ENCODE assay signal across 8 mouse cellular contexts in the genomic region with DNA sequence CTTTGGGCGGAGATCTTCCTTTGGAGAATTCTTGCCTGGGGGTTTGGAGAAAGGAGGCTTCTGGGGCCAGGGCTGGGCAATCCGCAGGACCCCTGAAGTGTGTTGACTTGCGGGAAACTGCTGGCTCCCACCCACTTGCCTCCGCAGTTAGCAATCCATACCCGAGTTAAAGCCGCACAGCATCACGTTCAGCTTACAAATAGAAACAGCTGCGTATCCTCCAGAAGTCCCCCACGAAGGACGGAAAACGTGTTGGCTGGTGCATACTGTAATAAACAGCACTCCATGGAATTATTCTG. TPM values are rescaled to one million over a fixed set of nuclear protein-coding genes. Genes with fewer than 3 reads are reported as not detected.
DNase-seq lines count a peak whose midpoint lies in the region; ATAC-seq and TF ChIP-seq lines count a peak whose summit lies in the region.

No protein-coding gene starts in this region.

- TF ChIP-seq POLR2A in bone marrow macrophage, adult 2 months (IDR thresholded peaks at IDR 0.05; ENCODE audit: borderline replicate concordance, low read depth, low read length), result no peak

- 0% methylated on average over 11 of the region's 11 CpGs for WGBS in kidney, embryonic 16.5 days
- WGBS in hindbrain, embryonic 15.5 days, result under 1% methylated on average over 11 of the region's 11 CpGs
- WGBS in midbrain, embryonic 15.5 days, result 0% methylated on average over 11 of the region's 11 CpGs

- peak overlapping the region; percentile 100 for H3K27ac ChIP-seq in kidney, embryonic 16.5 days (ENCODE audit: low read length)
- peak overlapping the region; percentile 84 for H3K27ac ChIP-seq in bone marrow macrophage, adult 2 months (ENCODE audit: insufficient read depth, low read depth, low read length)
- H3K27ac ChIP-seq in hindbrain, embryonic 15.5 days (replicated peaks), result peak overlapping the region; percentile 97
- H3K27ac ChIP-seq in midbrain, embryonic 15.5 days, result peak overlapping the region; percentile 92

- peak overlapping the region; percentile 93 for H3K4me3 ChIP-seq in kidney, embryonic 16.5 days (ENCODE audit: low read length)
- H3K4me3 ChIP-seq in bone marrow macrophage, adult 2 months (ENCODE audit: insufficient read depth, low read length), result peak overlapping the region; percentile 75
- H3K4me3 ChIP-seq in hindbrain, embryonic 15.5 days, result peak overlapping the region; percentile 82
- H3K4me3 ChIP-seq in midbrain, embryonic 15.5 days, result peak overlapping the region; percentile 72

- ATAC-seq in kidney, embryonic 16.5 days (ENCODE audit: low FRiP score, low TSS enrichment), result no peak
- no peak for ATAC-seq in hindbrain, embryonic 15.5 days (ENCODE audit: low FRiP score, low read depth)
- ATAC-seq in midbrain, embryonic 15.5 days (replicated peaks), result no peak

- H3K9me3 ChIP-seq in kidney, embryonic 16.5 days (ENCODE audit: low read length), result no peaks in the 10 kb centered on the region
- H3K9me3 ChIP-seq in hindbrain, embryonic 15.5 days, result no peaks in the 10 kb centered on the region
- no peaks in the 10 kb centered on the region for H3K9me3 ChIP-seq in midbrain, embryonic 15.5 days

- H3K4me2 ChIP-seq in kidney, embryonic 16.5 days (replicated peaks; ENCODE audit: low read depth, low read length), result peak overlapping the region; percentile 92
- peak overlapping the region; percentile 97 for H3K4me2 ChIP-seq in hindbrain, embryonic 15.5 days
- H3K4me2 ChIP-seq in midbrain, embryonic 15.5 days, result peak overlapping the region; percentile 74

- no peaks in the 10 kb centered on the region for H3K27me3 ChIP-seq in kidney, embryonic 16.5 days (ENCODE audit: insufficient read depth, low read length)
- no peaks in the 10 kb centered on the region for H3K27me3 ChIP-seq in hindbrain, embryonic 15.5 days
- no peaks in the 10 kb centered on the region for H3K27me3 ChIP-seq in midbrain, embryonic 15.5 days (replicated peaks)

- H3K36me3 ChIP-seq in kidney, embryonic 16.5 days (ENCODE audit: insufficient read depth, low read length), result no peaks in the 10 kb centered on the region
- H3K36me3 ChIP-seq in hindbrain, embryonic 15.5 days, result no peaks in the 10 kb centered on the region
- no peaks in the 10 kb centered on the region for H3K36me3 ChIP-seq in midbrain, embryonic 15.5 days (replicated peaks)

- H3K9ac ChIP-seq in kidney, embryonic 16.5 days (replicated peaks; ENCODE audit: low read length), result peak overlapping the region; percentile 82
- H3K9ac ChIP-seq in hindbrain, embryonic 15.5 days, result peak overlapping the region; percentile 72
- H3K9ac ChIP-seq in midbrain, embryonic 15.5 days, result peak overlapping the region; percentile 51

- peaks cover 31% of the 10 kb centered on the region for H3K4me1 ChIP-seq in kidney, embryonic 16.5 days (ENCODE audit: insufficient read depth, low read length)
- H3K4me1 ChIP-seq in bone marrow macrophage, adult 2 months (ENCODE audit: control insufficient read depth, insufficient read depth, low read length), result peaks cover 27% of the 10 kb centered on the region
- H3K4me1 ChIP-seq in hindbrain, embryonic 15.5 days (replicated peaks), result peaks cover 39% of the 10 kb centered on the region
- peaks cover 38% of the 10 kb centered on the region for H3K4me1 ChIP-seq in midbrain, embryonic 15.5 days

- TF ChIP-seq CTCF in bone marrow macrophage, adult 2 months (IDR thresholded peaks at IDR 0.05; ENCODE audit: low read depth, low read length), result no peak

- no peak for DNase-seq in kidney, postnatal 25 days
- no peak for DNase-seq in urinary bladder, adult 18-20 months (ENCODE audit: low spot score in 2 of 2)
- no peak for DNase-seq in gastrocnemius, adult 18-20 months (ENCODE audit: low spot score)
- DNase-seq in cerebellum, postnatal 10 days, result no peak

RNA-seq across cellular contexts. Expression of gene Ralbp1, which starts 0.3 kb away (rescaled TPM):
- 68.7 and 71.0 TPM in 2 replicates for polyA plus RNA-seq in kidney, embryonic 16.5 days (2015; fragmentation: Nextera tagmentation; extraction: Ambion mirVana)
- 61.3 and 69.7 TPM in 2 replicates for polyA plus RNA-seq in bone marrow macrophage, adult 2 months (2012; ENCODE audit: insufficient read depth, insufficient read length, missing spikeins)
- 58.0 and 62.9 TPM in 2 replicates for polyA plus RNA-seq in hindbrain, embryonic 15.5 days (2015; fragmentation: Nextera tagmentation; extraction: Ambion mirVana)
- 57.6 and 67.4 TPM in 2 replicates for polyA plus RNA-seq in midbrain, embryonic 15.5 days (2015; fragmentation: Nextera tagmentation; extraction: Ambion mirVana)
- total RNA-seq in gastrocnemius, adult 18-20 months (2021), result 10 to 100 TPM; 26.1 to 27.3 TPM
